Mouse (Mus musculus) ES-E14 (cell line): Measurements from ENCODE around the gene Bub1.

Experiments
- CHD2 ChIP-seq: IDR thresholded peaks from 2 replicates; pipeline ENCODE4 v1.6.1; 2014; ENCODE audit warnings: mild to moderate bottlenecking, low read depth, low read length, inconsistent platforms
- MAFK ChIP-seq: IDR thresholded peaks from 2 replicates; pipeline ENCODE4 v1.6.1; 2014; ENCODE audit warnings: mild to moderate bottlenecking, low read depth, low read length, inconsistent platforms; ENCODE audit not compliant: insufficient read depth

- TF ChIP-seq MAFK (no peak), CHD2 (no peak)
Observed at GRCm38 (mm10) chr2:127832833-127833190, 1.1 kb upstream of the Bub1 start.
